Mouse (Mus musculus): Measurements from ENCODE around the gene Nmu.

The Nmu gene

GRCm38 (mm10) chr5:76363453-76364104 is at the start of gene Nmu:
Gene Nmu, minus strand, starts transcription at chr5:76363788.
- in situ Hi-C loops (cut with MboI): no loop called here

GRCm38 (mm10) chr5:76411697-76412096 is 48.1 kb upstream of the Nmu start:
- in situ Hi-C loops (cut with MboI): no loop called here

GRCm38 (mm10) chr5:76394382-76394781 is 30.8 kb upstream of the Nmu start:
- in situ Hi-C loops (cut with MboI): no loop called here

- in situ Hi-C loops (cut with MboI): no loop called here
These were observed 25.6 kb upstream of the Nmu start for GRCm38 (mm10) chr5:76389041-76389795.

- in situ Hi-C loops (cut with MboI): no loop called here
These were observed 24.9 kb upstream of the Nmu start for GRCm38 (mm10) chr5:76388474-76388873.

- in situ Hi-C loops (cut with MboI): no loop called here
These were observed 20.1 kb upstream of the Nmu start for GRCm38 (mm10) chr5:76383673-76384072.

- in situ Hi-C loops (cut with MboI): no loop called here
These were observed 18.2 kb upstream of the Nmu start for GRCm38 (mm10) chr5:76381836-76382235.

GRCm38 (mm10) chr5:76379216-76379615 is 15.6 kb upstream of the Nmu start:
- in situ Hi-C loops (cut with MboI): no loop called here

- in situ Hi-C loops (cut with MboI): no loop called here
These were observed 5.7 kb upstream of the Nmu start for GRCm38 (mm10) chr5:76369215-76369840.

- in situ Hi-C loops (cut with MboI): no loop called here
These were observed 1.8 kb upstream of the Nmu start for GRCm38 (mm10) chr5:76365406-76365805.

- in situ Hi-C loops (cut with MboI): no loop called here
These were observed 2.8 kb downstream of the Nmu start for GRCm38 (mm10) chr5:76360786-76361185.

- in situ Hi-C loops (cut with MboI): no loop called here
These were observed 3.5 kb downstream of the Nmu start for GRCm38 (mm10) chr5:76360057-76360456.

GRCm38 (mm10) chr5:76351953-76352611 is 11.5 kb downstream of the Nmu start:
- in situ Hi-C loops (cut with MboI): no loop called here

GRCm38 (mm10) chr5:76351537-76351936 is 12.1 kb downstream of the Nmu start:
- in situ Hi-C loops (cut with MboI): no loop called here

- in situ Hi-C loops (cut with MboI): no loop called here
These were observed 17.5 kb downstream of the Nmu start for GRCm38 (mm10) chr5:76346137-76346536.

GRCm38 (mm10) chr5:76340931-76341330 is 22.7 kb downstream of the Nmu start:
- in situ Hi-C loops (cut with MboI): no loop called here

GRCm38 (mm10) chr5:76337100-76337499 is 26.5 kb downstream of the Nmu start:
- in situ Hi-C loops (cut with MboI): no loop called here

GRCm38 (mm10) chr5:76333833-76334232 is 29.8 kb downstream of the Nmu start:
- in situ Hi-C loops (cut with MboI): no loop called here

- in situ Hi-C loops (cut with MboI): no loop called here
These were observed 32.6 kb downstream of the Nmu start, which contains the start of gene Pdcl2 for GRCm38 (mm10) chr5:76330953-76331352. Gene Pdcl2, minus strand, starts transcription at chr5:76331156.

GRCm38 (mm10) chr5:76327296-76327695 is 36.3 kb downstream of the Nmu start:
- in situ Hi-C loops (cut with MboI): no loop called here

GRCm38 (mm10) chr5:76325113-76325512 is 38.5 kb downstream of the Nmu start:
- in situ Hi-C loops (cut with MboI): no loop called here
